Mouse (Mus musculus): ENCODE data around the gene Tnk2. TPM values are rescaled to one million over a fixed set of nuclear protein-coding genes. Genes with fewer than 3 reads are reported as not detected.
"Not testable (repeated sequence)": the region's sequence is repeated elsewhere in the genome, so short reads cannot be mapped to it uniquely, and the experiment has no call there.

The Tnk2 gene
- total RNA-seq, 2 experiments from 2014 or later = 112 TPM

DNA sequence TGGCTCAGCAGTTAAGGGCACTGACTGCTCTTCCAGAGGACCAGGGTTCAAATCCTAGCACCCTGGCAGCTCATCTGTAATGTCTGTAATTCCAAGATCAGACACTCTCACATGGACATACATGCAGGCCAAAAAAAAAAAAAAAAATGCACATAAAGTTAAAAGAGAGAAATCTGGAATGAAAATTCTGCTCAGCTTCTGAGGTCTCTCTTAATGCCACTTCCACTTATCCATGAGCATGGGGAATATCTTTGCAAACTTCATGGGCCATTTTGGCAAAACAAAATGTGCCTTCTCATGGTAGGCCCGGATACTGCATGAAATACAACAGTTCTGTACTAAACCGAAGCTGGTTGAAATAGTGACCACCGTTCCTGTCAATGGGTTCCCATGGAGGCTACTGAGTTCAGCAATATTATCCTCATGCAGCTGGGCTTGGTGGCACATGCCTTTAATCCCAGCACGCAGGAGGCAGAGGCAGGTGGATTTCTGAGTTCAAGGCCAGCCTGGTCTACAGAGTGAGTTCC lies 10.1 kb upstream of the Tnk2 start:
- intact Hi-C loops (cut with DNase I) = no loop called here

DNA sequence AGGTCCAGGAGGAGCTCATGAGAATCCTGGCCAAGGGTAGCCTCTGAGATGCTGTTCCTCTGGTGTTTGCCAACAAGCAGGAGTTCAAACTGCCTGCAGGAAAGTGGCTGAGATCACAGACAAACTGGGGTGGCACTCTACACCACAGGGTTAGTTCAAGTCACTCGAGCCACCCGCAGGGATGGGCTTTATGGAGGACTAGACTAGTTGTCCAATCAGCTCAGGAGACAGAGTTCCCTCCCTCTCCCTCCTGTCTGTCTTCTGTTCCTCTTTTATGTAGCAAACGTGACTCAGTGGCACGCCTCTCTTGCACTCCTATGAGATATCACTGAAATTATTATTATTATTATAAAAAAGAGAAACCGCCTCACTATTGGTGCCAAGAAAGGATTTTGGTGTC lies 9.5 kb upstream of the Tnk2 start:
- DNase-seq (ENCODE audit: low spot score in 2 of 2) = no peak
- intact Hi-C loops (cut with DNase I) = no loop called here

More for the DNA sequence above, 10.1 kb upstream of the Tnk2 start:
- no peak for DNase-seq (ENCODE audit: low spot score in 2 of 2)

DNA sequence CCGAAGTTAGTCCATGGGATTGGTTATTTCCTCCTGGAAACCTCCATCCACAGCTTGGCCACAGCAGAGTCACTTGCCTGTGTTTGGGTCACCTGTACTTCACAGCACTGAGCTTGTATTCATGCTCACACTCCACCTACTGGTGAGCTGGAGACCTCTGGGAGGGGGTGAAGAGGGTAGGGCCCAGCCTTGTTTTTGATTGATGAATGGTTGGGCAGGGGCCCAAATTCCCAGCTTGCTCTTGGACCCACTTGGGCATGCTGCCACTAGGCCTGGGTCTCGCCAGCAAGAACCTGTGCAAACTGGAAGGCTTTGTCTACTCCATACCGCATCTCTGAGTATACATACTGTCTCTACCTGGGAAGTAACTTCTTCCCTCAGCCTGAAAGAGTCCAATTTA lies 8.4 kb upstream of the Tnk2 start:
- DNase-seq (ENCODE audit: low spot score in 2 of 2) = no peak
- intact Hi-C loops (cut with DNase I) = no loop called here

DNA sequence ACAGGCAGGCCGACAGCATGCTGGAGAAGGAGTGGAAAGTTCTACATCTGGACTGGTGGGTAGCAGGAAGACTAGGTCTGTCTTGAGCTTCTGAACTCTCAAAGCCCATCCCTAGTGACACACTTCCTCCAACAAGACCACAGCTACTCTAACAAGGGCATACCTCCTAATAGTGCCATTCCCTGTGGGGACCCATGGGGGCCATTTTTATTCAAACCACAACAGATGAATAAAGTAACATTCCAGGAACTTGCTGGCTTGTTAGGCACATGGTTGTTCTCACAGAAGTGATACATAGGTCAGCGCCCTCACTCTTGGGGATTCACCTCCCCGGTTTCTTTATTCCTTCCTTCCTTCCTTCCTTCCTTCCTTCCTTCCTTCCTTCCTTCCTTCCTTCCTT lies 7.3 kb upstream of the Tnk2 start:
- intact Hi-C loops (cut with DNase I) = no loop called here
- DNase-seq (ENCODE audit: low spot score in 2 of 2) = no peak

DNA sequence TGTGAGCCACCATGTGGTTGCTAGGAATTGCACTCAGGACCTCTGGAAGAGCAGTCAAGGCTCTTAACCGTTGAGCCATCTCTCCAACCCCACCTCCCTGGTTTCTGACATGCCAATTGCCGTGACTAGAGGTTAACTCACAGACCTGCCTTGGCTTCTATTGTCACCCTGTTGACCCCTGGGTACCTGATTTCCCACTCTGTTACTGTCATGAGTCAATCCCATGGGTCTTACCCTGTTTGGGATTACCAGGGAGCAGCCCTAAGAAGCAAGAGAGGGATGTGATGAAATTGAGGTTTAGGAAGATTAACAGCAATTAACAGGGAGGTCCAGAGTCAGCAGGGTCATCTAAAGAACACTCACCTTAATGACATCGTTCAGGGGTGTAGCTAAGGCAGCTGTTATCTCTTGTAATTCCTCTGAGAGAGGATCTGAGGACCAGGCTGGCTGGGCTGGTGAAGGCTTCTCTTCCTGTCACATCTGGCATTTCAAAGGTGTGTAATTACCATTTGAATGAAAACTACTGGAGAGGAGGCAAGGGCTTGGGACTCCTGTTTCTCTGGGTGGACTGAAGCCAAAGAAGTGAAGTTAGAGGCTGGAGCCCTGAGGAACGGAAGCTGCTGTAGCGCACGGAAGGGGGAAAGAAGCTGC lies 6.7 kb upstream of the Tnk2 start:
- intact Hi-C loops (cut with DNase I) = no loop called here
- no peak for DNase-seq (ENCODE audit: low spot score in 2 of 2)

DNA sequence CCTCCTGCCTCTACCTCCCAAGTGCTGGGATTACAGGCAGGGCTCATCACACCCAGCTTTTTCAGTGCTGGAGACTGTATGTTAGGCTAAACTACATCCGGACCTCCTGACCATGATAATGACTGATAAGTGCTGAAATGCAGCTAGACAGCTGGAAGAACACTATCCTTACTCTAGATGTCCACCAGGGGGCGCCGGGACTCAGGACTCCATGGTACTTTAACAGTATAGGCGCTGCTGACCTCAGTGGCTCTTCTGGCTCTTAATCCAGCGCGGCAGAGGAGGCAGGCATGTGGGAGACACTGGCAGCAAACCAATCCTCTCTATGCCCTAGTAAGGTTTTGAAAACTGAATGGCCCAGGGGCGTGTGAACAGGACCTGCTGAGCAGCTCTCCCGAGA lies 5.2 kb upstream of the Tnk2 start:
- intact Hi-C loops (cut with DNase I) = loop anchor here (2.0 kb wide), 1 partner anchor 50 kb away; no protein-coding TSS in a partner anchor
- peak; percentile 87 to 88 for DNase-seq (ENCODE audit: low spot score in 2 of 2)

DNA sequence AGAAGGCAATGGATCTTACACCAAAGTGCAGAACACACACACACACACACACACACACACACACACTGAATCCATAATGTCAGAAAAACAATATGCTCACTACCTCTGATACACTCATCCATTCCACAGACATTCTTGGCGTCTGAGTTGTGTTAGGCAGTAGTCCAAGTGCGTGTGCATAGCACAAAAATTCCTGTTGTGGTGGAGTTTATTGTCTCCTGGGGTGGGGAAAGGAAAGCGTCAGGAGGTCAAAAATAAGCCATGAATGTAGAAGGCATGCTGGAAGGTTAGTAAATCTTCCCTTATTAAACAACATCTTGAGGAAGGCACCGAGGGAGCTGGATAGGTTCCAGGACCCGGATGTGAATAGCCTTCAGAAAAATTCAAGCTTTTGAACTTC lies 3.6 kb upstream of the Tnk2 start:
- intact Hi-C loops (cut with DNase I) = no loop called here
- no peak for DNase-seq (ENCODE audit: low spot score in 2 of 2)

DNA sequence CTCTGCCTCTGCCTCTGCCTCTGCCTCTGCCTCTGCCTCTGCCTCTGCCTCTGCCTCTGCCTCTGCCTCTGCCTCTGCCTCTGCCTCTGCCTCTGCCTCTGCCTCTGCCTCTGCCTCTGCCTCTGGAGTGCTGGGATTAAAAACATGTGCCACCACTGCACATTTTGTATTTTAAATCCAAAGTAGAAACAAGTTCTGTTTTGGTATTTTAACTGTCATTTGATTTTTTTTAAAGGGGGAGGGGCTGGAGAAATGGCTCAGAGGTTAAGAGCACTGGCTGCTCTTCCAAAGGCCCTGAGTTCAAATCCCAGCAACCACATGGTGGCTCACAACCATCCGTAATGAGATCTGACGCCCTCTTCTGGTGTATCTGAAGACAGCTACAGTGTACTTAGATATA lies 3.0 kb upstream of the Tnk2 start:
- intact Hi-C loops (cut with DNase I); DNase-seq (ENCODE audit: low spot score in 2 of 2): not testable (repeated sequence)

DNA sequence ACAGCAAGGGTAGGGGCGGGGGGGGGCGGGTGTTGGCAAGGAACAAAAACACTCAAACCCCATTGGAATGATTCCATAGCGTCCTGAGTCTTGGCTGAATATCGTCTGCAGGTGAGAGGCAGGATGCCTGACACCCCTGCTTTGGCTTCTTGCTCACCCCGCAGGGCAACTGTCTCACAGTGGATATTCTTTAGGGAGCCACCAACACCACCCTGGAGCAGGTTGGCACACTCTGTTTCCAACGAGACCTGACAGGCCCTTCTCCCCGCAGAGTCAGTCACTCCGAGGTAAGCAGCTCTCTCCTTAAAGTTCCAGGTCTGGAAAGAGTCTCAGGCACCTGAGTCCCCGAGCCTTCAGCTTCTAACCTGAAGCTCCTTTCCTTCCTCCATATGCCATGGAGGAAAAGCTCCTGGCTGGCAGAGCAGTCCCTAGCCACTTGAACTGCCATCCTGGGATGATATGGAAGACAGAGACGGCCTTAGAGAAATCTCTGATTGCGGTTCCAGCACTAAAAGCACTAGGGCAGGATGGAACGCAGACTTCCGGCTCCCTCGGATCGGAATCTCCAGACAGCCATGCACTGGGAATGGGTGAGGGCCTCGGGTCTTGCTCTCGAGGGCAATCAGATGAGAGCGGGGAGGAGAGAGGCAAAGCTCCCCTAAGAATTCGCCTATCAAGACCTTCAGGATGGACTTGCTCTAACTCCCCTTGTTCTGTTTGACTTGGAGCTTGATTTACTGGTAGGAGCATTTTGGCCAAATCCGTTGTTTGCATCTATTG lies 2.0 kb upstream of the Tnk2 start:
- intact Hi-C loops (cut with DNase I) = no loop called here
- no peak for DNase-seq (ENCODE audit: low spot score in 2 of 2)

DNA sequence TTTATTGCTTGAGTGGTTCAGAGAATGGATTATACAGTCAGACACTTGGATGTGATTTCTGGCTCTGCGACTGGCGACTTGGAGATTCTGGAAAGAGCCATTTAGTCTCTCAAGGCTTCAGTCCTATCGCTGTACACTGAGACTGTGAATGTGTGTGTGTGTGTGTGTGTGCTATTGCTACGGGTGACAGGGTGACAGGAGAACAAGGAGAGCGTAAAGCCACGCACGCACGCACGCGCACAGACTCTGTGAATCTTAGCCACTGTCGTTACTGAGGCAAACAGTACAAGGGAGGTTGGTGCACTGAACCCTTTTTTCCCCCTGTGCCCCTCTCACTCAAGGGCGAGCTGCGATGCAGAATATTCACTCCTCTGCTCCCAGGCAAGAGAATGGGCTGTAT lies 1.4 kb upstream of the Tnk2 start:
- intact Hi-C loops (cut with DNase I) = no loop called here
- no peak for DNase-seq (ENCODE audit: low spot score in 2 of 2)

DNA sequence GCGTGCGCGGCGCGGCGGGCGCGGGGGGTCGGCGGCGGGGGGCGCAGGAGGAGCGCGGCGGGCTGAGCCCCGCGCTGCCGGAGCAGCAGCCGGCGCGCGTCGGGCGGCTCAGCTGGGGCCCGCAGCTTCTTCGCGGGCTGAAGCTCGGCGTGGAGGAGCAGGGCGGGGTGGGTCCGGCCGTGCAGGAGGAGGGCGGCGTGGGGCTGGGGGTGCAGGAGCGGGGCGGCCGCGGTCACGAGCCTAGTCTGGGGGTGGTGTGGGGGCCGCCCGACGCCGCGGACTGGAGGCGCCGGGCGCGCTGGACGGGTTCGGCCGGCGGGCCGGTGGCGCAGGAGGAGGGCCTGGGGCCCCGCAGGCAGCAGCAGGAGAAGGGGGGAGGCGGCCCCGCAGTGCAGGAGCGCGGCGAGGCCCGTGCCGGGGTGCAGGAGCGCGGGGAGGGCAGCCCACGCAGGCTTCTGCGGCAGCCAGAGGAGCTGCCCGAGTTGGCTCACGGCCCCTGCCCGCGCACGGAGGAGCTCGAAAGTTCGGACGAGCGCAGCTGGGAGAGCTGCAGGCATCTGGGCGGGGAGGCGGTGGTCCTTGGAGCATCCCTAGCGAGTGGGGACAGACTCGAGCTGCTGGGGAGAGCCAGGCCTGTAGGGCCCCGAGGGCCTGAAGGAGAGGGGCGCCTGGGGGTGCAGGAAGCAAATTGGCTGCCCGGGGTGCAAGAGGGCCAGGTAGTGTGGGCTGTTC lies 561 bp downstream of the Tnk2 start:
- intact Hi-C loops (cut with DNase I) = loop anchor here (2.0 kb wide), 1 partner anchor 17 kb away; no protein-coding TSS in a partner anchor
- peak; percentile 54 to 67 for DNase-seq (ENCODE audit: low spot score in 2 of 2)

DNA sequence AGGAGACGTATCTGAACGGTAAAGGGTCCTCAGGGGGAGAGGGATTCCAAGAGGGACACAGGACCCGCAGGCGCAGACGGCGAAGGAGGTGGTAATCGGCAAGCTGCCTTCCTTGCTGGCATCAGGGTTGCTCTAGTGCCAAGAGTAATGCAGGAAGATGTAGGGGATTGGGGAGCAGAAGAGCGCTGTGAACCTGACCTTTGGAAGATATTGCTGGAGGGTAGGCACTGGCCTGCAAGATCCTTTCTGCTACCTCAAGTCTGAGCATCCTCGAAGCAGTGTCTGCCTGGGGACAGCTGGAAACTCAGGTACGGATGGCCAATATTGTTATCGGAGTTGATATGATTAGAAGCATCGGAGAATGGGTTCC lies 1.1 kb downstream of the Tnk2 start:
- intact Hi-C loops (cut with DNase I) = loop anchor here (2.0 kb wide), 1 partner anchor 16 kb away; no protein-coding TSS in a partner anchor
- no peak for DNase-seq (ENCODE audit: low spot score in 2 of 2)

DNA sequence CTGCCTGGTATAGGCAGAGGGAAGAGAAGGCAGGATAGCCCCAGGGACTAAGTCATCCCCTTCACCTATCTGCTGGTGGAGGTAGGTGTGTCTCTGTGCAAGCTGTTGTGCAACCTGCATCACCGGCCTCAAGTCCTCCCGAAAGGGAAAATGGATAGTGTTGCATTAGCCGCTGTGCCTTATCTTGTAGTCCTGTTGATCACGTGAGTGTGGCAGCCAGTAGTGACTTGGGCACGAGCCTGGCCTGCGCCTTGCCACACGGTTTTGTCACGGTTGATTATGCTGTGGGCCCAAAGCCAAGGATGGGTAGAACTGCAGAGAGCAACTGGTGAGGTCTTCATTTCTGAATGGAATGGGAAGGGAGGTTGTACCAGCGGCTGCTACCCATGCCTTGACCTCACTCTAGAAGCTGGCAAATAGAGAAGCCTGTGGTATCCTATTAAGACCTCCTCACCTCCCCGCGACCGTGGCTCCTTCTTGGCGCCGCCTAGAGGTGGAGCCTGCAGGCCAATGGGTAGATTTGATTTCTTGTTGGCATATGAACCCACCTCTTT lies 1.8 kb downstream of the Tnk2 start:
- intact Hi-C loops (cut with DNase I) = loop anchor here (2.0 kb wide), 1 partner anchor 15 kb away; no protein-coding TSS in a partner anchor
- DNase-seq (ENCODE audit: low spot score in 2 of 2) = peak; percentile 48 to 85

DNA sequence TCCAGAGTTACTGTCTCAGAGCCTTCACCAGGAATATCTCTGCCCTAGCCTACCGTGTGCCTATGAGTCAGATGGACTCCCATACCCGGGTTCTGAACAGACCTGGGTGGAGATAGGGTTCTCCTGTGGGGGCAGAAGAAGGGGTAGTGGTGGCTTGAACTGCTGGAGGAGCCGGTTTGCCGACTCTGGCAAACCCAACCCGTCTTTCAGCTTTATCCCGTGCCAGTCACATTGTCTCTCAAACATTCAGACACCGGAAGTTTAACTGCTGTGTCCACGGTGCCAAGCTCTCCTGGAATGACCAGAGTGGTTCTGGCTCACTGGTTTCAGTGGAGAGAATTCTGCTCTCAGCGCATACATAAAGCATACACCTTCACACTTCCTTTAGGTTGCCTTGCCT lies 2.3 kb downstream of the Tnk2 start:
- intact Hi-C loops (cut with DNase I) = no loop called here
- DNase-seq (ENCODE audit: low spot score in 2 of 2) = no peak

DNA sequence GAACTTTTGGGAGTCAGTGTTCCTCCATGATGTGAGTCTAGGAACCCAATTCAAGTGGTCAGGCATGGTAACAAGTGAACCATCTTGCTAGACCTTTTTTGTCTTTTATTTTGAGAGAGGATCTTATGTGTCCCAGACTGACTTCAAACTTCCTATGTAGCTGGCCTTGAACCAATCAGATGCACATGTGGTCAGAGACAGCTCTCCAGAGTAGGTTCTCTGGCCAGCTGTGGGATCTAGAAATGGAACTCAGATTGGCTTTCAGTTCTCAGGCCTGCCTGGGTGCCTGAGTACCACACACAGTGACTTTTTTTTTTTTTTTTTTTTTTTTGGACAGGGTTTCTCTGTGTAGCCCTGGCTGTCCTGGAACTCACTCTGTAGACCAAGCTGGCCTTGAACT lies 4.0 kb downstream of the Tnk2 start:
- no peak for DNase-seq (ENCODE audit: low spot score in 2 of 2)
- intact Hi-C loops (cut with DNase I) = no loop called here

DNA sequence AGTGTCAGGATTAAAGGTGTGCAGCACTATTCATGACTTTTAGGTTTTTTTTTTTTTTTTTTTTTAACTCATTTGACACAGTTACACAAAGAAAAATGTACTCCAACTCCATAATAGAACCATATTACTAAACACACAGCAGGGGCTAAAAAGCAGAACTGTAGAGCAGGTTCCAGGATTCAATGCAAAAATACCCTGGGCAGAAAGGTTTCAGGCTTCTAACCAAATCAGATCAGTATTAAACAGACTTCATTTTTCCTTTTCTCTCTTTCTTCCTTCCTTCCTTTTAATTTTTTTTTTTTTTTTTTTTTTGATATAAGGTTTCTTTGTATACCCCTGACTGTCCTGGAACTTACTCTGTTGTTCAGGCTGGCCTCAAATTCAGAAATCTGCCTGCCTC lies 6.8 kb downstream of the Tnk2 start:
- intact Hi-C loops (cut with DNase I) = no loop called here
- no peak for DNase-seq (ENCODE audit: low spot score in 2 of 2)

DNA sequence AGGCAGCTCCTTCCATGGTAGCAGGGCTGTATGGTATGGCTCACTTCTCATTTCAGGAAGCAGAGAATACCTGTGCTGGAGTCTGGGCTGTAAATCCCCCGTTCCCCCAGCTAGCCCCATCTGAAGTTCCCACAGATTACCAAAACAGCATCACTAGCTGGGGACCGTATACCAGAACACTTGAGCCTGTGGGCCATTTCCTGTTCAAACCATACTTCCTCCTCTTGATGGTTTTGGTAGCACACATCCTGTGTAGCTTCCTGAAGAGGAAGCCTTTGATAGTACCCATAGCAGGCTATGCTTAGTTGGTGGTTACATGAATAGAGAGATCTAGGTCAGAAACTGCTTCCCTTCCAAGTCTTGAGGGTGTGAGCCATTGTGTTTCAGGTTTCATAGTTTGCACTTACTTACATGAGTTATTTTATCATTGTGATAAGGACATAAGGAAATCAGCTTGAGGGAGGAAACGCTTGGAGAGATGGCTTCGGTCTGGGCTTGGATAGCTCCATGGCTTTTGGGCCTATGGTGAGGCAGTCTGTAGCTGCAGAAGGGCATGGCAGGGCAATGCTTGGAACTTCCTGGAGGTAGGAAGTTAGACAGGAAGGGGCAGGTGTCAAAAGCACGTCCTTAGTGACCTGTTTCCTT lies 7.4 kb downstream of the Tnk2 start:
- no peak for DNase-seq (ENCODE audit: low spot score in 2 of 2)
- intact Hi-C loops (cut with DNase I) = no loop called here

DNA sequence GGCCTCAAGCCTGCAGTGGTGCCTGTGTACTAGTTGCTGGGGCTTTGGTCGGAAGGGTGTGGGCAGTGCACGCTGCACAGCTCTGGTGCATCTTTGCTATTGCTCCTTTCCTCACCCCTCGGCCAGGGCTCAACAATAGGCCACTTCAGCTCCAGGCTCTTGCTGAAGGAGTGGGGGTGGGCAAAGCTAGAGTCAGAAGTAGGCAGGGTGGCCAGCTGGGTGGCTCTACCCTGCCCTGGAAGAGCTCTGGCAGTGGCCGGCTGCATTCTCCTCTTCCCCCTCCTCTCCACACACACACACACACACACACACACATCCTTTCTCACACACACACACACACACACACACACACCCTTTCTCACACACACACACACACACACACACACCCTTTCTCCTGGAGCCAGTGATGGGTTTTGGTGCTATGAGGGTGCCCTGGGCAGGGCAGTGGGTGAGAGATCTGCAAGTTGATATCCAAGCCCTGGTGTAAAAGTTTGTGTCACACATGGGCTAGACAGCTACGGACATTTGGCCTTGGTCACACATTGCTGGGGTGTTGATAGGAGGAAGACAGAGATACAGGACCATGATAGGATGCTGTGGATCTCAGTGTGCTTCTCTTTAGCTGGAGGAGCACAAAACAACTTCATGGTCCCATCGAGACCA lies 10.5 kb downstream of the Tnk2 start:
- intact Hi-C loops (cut with DNase I) = no loop called here
- no peak for DNase-seq (ENCODE audit: low spot score in 2 of 2)

DNA sequence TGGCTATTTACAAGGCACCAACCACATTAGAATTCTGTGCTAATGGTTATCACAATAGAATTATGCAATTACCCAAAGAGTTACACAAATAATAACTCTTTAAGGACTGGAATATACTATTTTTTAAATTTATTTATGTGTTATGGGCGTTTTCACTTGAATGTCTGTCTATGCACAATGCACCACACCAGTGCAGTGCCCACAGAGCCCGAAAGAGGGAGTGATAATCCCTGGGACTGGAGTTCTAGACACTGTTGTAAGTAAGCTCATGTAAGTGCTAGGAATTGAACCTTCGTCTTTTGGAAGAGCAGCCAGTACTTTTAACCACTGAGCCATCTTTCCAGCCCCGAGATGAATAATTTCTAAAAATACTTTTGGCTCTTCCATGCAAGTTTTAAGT lies 11.9 kb downstream of the Tnk2 start:
- DNase-seq (ENCODE audit: low spot score in 2 of 2) = no peak
- intact Hi-C loops (cut with DNase I) = no loop called here
